Mouse (Mus musculus): ENCODE results near the gene Spty2d1. TPM values are rescaled to one million over a fixed set of nuclear protein-coding genes. Genes with fewer than 3 reads are reported as not detected.

Gene Spty2d1
- total and polyA plus RNA-seq, 3 experiments: 14.4 to 36.9 (median 14.9) TPM

GRCm38 (mm10) chr7:46957831-46958691, 50.1 kb downstream of the Spty2d1 start, which contains the start of gene Uevld (continued):
- TF ChIP-seq TCF12 (IDR thresholded peaks at IDR 0.05; ENCODE audit: low read depth, low read length) (0 out of 2 replicates have a peak, but pooled peaks have one; percentile 30), MXI1 (IDR thresholded peaks at IDR 0.05; ENCODE audit: low read depth, low read length) (peak; percentile 86), USF2 (IDR thresholded peaks at IDR 0.05; ENCODE audit: borderline replicate concordance in 1 of 2, insufficient read depth in 1 of 2, low read depth in 1 of 2, low read length in 2 of 2) (no peak), MAX (IDR thresholded peaks at IDR 0.05; ENCODE audit: low read length) (peak; percentile 51; the same call in 1 of the 2 replicates), POLR2AphosphoS2 (IDR thresholded peaks at IDR 0.05; ENCODE audit: low read length) (0 out of 2 replicates have a peak, but pooled peaks have one; percentile 32)

Other genes with a start within 250 kb of the Spty2d1 start
- gene Hps5, start 212.3 kb downstream of the Spty2d1 start, total RNA-seq (2012; rRNA removed): 15.5 and 19.3 TPM in 2 replicates
- 10 to 100 TPM in 1 of 2 experiments, not detected in 1; 20.2 TPM for gene Hps5, start 212.3 kb downstream of the Spty2d1 start, polyA plus RNA-seq (2012; ENCODE audit: insufficient read depth in 1 of 2, insufficient read length in 2 of 2, low read depth in 1 of 2, low replicate concordance in 2 of 2, missing spikeins in 1 of 2)
- 122 and 142 TPM in 2 replicates for gene Gtf2h1, start 212.3 kb downstream of the Spty2d1 start, total RNA-seq (2012; rRNA removed)
- gene Gtf2h1, start 212.3 kb downstream of the Spty2d1 start, polyA plus RNA-seq (2012; ENCODE audit: insufficient read depth in 1 of 2, insufficient read length in 2 of 2, low read depth in 1 of 2, low replicate concordance in 2 of 2, missing spikeins in 1 of 2): 100 to 1,000 TPM in 1 of 2 experiments, not detected in 1; 105 TPM
- 1,212 and 1,976 TPM in 2 replicates for gene Ldha, start 166.9 kb downstream of the Spty2d1 start, total RNA-seq (2012; rRNA removed)
- gene Ldha, start 166.9 kb downstream of the Spty2d1 start, polyA plus RNA-seq (2012; ENCODE audit: insufficient read depth in 1 of 2, insufficient read length in 2 of 2, low read depth in 1 of 2, low replicate concordance in 2 of 2, missing spikeins in 1 of 2): 1,000 to 10,000 TPM in 1 of 2 experiments, 100 to 1,000 TPM in 1; 613 to 2,637 TPM
- gene Ldhc, start 147.2 kb downstream of the Spty2d1 start, total RNA-seq (2012; rRNA removed): not detected in 2 replicates
- gene Ldhc, start 147.2 kb downstream of the Spty2d1 start, polyA plus RNA-seq (2012; ENCODE audit: insufficient read depth in 1 of 2, insufficient read length in 2 of 2, low read depth in 1 of 2, low replicate concordance in 2 of 2, missing spikeins in 1 of 2): not detected
- gene Tsg101, start 88.4 kb downstream of the Spty2d1 start, total RNA-seq (2012; rRNA removed): 21.3 and 25.3 TPM in 2 replicates
- 10 to 100 TPM in 1 of 2 experiments, not detected in 1; 88.9 TPM for gene Tsg101, start 88.4 kb downstream of the Spty2d1 start, polyA plus RNA-seq (2012; ENCODE audit: insufficient read depth in 1 of 2, insufficient read length in 2 of 2, low read depth in 1 of 2, low replicate concordance in 2 of 2, missing spikeins in 1 of 2)
- 1.9 and 2.8 TPM in 2 replicates for gene Uevld, start 49.9 kb downstream of the Spty2d1 start, total RNA-seq (2012; rRNA removed)
- gene Uevld, start 49.9 kb downstream of the Spty2d1 start, polyA plus RNA-seq (2012; ENCODE audit: insufficient read depth in 1 of 2, insufficient read length in 2 of 2, low read depth in 1 of 2, low replicate concordance in 2 of 2, missing spikeins in 1 of 2): 1 to 10 TPM in 1 of 2 experiments, not detected in 1; 5.4 TPM
- not detected in 2 replicates for gene Gm9999, start 24.8 kb downstream of the Spty2d1 start, total RNA-seq (2012; rRNA removed)
- gene Gm9999, start 24.8 kb downstream of the Spty2d1 start, polyA plus RNA-seq (2012; ENCODE audit: insufficient read depth in 1 of 2, insufficient read length in 2 of 2, low read depth in 1 of 2, low replicate concordance in 2 of 2, missing spikeins in 1 of 2): not detected
- gene Tmem86a, start 42.2 kb upstream of the Spty2d1 start, total RNA-seq (2012; rRNA removed): 0.23 and 0.27 TPM in 2 replicates
- gene Tmem86a, start 42.2 kb upstream of the Spty2d1 start, polyA plus RNA-seq (2012; ENCODE audit: insufficient read depth in 1 of 2, insufficient read length in 2 of 2, low read depth in 1 of 2, low replicate concordance in 2 of 2, missing spikeins in 1 of 2): under 1 TPM in 1 of 2 experiments, not detected in 1; 0.54 TPM
- not detected in 2 replicates for gene Ptpn5, start 125.3 kb upstream of the Spty2d1 start, total RNA-seq (2012; rRNA removed)
- under 1 TPM in 1 of 2 experiments, not detected in 1; 0.03 TPM for gene Ptpn5, start 125.3 kb upstream of the Spty2d1 start, polyA plus RNA-seq (2012; ENCODE audit: insufficient read depth in 1 of 2, insufficient read length in 2 of 2, low read depth in 1 of 2, low replicate concordance in 2 of 2, missing spikeins in 1 of 2)
- gene Mrgpra6, start 196.5 kb upstream of the Spty2d1 start, total RNA-seq (2012; rRNA removed): not detected in 2 replicates
- not detected for gene Mrgpra6, start 196.5 kb upstream of the Spty2d1 start, polyA plus RNA-seq (2012; ENCODE audit: insufficient read depth in 1 of 2, insufficient read length in 2 of 2, low read depth in 1 of 2, low replicate concordance in 2 of 2, missing spikeins in 1 of 2)
- not detected in 2 replicates for gene Mrgpra9, start 244.4 kb upstream of the Spty2d1 start, total RNA-seq (2012; rRNA removed)
- not detected for gene Mrgpra9, start 244.4 kb upstream of the Spty2d1 start, polyA plus RNA-seq (2012; ENCODE audit: insufficient read depth in 1 of 2, insufficient read length in 2 of 2, low read depth in 1 of 2, low replicate concordance in 2 of 2, missing spikeins in 1 of 2)